Mouse (Mus musculus): Measurements from ENCODE around the gene Btbd35f21.
"Not testable (repeated sequence)": the region's sequence is repeated elsewhere in the genome, so short reads cannot be mapped to it uniquely, and the experiment has no call there.

Gene Btbd35f21

DNA sequence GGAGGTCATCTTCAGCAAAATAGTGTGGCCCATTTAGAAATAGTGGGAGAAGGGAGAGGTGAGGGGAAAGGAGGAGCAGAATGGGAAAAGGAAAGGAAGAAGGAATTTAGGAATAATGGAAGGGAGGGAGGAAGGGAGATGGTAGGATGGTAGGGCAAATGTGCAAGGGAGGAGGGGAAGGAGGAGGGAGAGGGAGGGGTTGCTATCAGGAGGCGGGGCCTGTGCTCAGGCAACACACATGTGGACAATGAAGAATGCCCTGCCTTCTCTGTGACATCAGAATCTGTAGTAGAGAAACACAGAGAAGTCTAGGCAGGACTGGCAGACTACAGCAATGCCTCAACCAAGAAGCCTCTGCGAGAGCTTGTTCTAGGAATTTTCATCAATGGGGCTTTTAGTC is at the start of gene Btbd35f21:
Btbd35f21 (plus strand) TSS at position 301 of the 400 bp plus-strand sequence.
- DNase-seq: not testable (repeated sequence)
